Mouse (Mus musculus) kidney, embryonic 14.5 days (tissue): ENCODE measurements around the gene Camsap2. TPM values are rescaled to one million over a fixed set of nuclear protein-coding genes. Genes with fewer than 3 reads are reported as not detected.

ENCODE experiments used
- ATAC-seq: fragments of 200-750 bp; cut with Nextera tagmentation; 2 replicates; pipeline ENCODE4 v1.8.0; 2017; ENCODE audit warnings: moderate number of reproducible peaks, mild to moderate bottlenecking, moderate TSS enrichment, moderate library complexity; ENCODE audit not compliant: low FRiP score, low TSS enrichment
- H3K27ac ChIP-seq: fragments of 300-500 bp; sonication (generic); 2 replicates; pipeline ENCODE4 v1.5.1; 2014; ENCODE audit warnings: low read depth, mild to moderate bottlenecking, low read length, moderate library complexity, mixed read lengths
- H3K27me3 ChIP-seq: fragments of 300-500 bp; sonication (generic); 2 replicates; pipeline ENCODE4 v1.6.1; 2014; ENCODE audit warnings: mild to moderate bottlenecking, low read length; ENCODE audit not compliant: control insufficient read depth, insufficient read depth
- H3K36me3 ChIP-seq: fragments of 300-500 bp; sonication (generic); 2 replicates; pipeline ENCODE4 v1.6.1; 2014; ENCODE audit warnings: low read length, mixed read lengths; ENCODE audit not compliant: control insufficient read depth, insufficient read depth
- H3K4me1 ChIP-seq: fragments of 300-500 bp; sonication (generic); 2 replicates; pipeline ENCODE4 v1.6.1; 2014; ENCODE audit warnings: low read length, mixed read lengths; ENCODE audit not compliant: control insufficient read depth, insufficient read depth
- H3K4me2 ChIP-seq: fragments of 300-500 bp; sonication (generic); replicated peaks from 2 replicates; pipeline ENCODE4 v1.6.1; 2014; ENCODE audit warnings: low read depth, mild to moderate bottlenecking, low read length
- H3K4me3 ChIP-seq: fragments of 300-500 bp; sonication (generic); 2 replicates; pipeline ENCODE4 v1.5.1; 2014; ENCODE audit warnings: mild to moderate bottlenecking, low read length
- H3K9ac ChIP-seq: fragments of 300-500 bp; sonication (generic); 2 replicates; pipeline ENCODE4 v1.6.1; 2014; ENCODE audit warnings: low read depth, mild to moderate bottlenecking, low read length, moderate library complexity
- H3K9me3 ChIP-seq: fragments of 300-500 bp; sonication (generic); 2 replicates; pipeline ENCODE4 v1.6.1; 2016; ENCODE audit warnings: low read length; ENCODE audit not compliant: control insufficient read depth
- WGBS: fragments of 180-500 bp; shearing (Covaris S2); extraction: QIAGEN DNeasy Blood & Tissue Kit; methylation state at CpG from one replicate; pipeline ENCODE4 v1.1.7; 2014; 5-methylcytosine and 5-hydroxymethylcytosine counted together
- polyA plus RNA-seq: library from polyadenylated mRNA; unstranded; fragments of >200 nt; fragmentation: Nextera tagmentation; extraction: Ambion mirVana; gene quantifications from 2 replicates; pipeline ENCODE4 v1.2.1, GENCODE M21; 2014

Gene Camsap2
- 13.0 and 19.1 TPM in 2 replicates for polyA plus RNA-seq

DNA sequence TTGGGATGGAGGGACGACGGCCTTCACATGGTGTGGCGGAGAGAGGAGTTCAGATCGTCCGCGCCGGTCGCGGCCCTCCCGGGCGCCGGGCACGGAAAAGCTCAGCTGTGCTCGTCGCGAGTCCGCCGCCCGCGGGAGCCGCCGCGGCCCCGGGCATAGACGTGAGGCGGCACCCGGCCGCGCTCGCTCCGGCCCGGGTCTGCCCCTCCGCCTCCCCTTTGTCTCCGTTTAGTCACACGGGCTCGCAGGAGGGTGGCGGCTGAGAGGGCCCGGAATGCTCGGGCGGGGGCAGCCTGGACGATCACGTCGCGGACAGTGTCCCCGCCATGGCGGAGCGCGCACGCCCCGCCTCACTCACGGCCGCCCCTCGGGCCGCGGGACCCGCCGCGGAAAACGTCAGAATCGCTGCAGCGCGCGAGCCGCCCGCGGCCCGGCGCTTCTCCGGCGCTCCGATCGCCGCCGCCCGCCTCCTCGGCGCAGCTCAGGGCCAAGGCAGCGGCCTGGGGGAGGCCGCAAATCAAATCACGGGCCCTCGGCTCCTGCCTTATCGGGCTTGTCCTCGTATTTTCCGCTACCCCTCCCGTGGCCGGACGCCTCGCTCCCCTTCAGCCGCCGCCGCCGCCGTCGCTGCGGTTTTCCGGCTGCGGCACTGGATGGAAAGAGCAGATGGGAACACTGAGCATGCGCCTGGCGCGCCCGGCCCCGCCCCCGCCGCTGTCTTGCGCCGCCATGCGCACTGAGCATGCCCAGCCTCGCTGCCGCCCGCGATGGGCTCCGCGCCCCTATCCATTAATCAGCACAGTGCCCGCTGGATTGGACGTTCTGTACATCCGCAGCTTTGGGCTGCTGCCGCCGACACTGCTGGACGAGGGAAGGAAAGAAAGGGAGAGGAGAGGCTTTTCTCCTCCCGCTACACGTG, at the start of gene Camsap2:
Gene Camsap2 (minus strand): TSS at position 651 of the 919 bp plus-strand sequence.
- Histone ChIP-seq H3K36me3 (no peaks in the 10 kb centered on the region), H3K27ac (peak within 1 kb of the TSS; percentile 92), H3K4me1 (peaks cover 18% of the 10 kb centered on the region), H3K4me3 (peak within 1 kb of the TSS; percentile 88), H3K9me3 (no peaks in the 10 kb centered on the region), H3K4me2 (peak within 1 kb of the TSS; percentile 71), H3K9ac (peak within 1 kb of the TSS; percentile 92), H3K27me3 (no peaks in the 10 kb centered on the region)
- peak; percentile 97 for ATAC-seq
- under 1% methylated on average over 111 of the region's 121 CpGs for WGBS

DNA sequence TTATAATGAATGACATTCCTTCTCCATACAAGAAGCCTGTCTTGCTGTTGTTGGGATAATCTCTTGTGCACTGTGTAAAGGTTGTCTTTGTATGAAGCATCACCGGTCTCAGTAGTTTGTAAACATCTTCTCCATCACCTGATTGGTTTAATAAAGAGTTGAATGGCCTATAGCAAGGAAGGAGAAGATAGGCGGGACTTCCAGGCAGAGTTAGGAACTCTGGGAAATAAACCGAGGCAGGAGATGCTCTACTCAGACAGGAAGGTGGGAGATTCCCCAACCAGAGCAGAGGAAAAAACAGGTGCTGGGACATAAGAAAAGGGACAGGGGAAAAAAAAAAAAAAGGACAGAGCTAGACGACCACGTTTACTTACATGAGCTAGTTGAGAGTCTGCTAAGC, 49.2 kb upstream of the Camsap2 start:
- ATAC-seq = no peak
- Histone ChIP-seq H3K4me2 (no peak overlapping the region), H3K9ac (no peak overlapping the region), H3K27me3 (no peaks in the 10 kb centered on the region), H3K36me3 (no peaks in the 10 kb centered on the region), H3K4me1 (no peaks in the 10 kb centered on the region), H3K27ac (no peak overlapping the region), H3K9me3 (no peaks in the 10 kb centered on the region), H3K4me3 (no peak overlapping the region)
- 46% methylated on average over 5 of the region's 5 CpGs for WGBS

DNA sequence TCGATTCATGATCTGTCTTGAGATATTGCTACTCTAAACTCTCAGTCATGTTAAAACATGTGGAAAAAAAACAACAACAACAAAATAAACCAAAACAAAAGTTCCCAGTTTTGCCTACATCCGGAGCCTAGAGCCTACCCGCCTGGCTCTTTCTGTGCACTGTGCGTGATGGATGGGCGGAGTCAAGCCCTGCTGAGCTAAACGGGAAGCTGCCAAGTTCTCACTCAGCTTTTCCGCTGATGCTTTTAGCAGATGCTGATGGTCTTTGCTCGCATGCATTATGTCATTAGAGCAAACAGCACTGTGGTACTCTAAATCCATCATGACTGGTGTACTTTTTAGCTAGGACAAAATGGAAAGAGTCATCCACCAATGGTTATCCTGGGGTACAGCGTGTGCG, 48.6 kb upstream of the Camsap2 start:
- no peak overlapping the region for H3K27ac ChIP-seq
- 41% methylated on average over 10 of the region's 10 CpGs for whole genome bisulfite sequencing
- no peaks in the 10 kb centered on the region for H3K27me3 ChIP-seq
- H3K36me3 ChIP-seq = no peaks in the 10 kb centered on the region
- H3K4me1 ChIP-seq = no peaks in the 10 kb centered on the region
- H3K4me3 ChIP-seq = no peak overlapping the region
- no peak overlapping the region; the same call in 1 of the 2 replicates for H3K4me2 ChIP-seq
- H3K9me3 ChIP-seq = no peaks in the 10 kb centered on the region
- H3K9ac ChIP-seq = no peak overlapping the region
- peak; percentile 64; the same call in 1 of the 2 replicates for ATAC-seq

DNA sequence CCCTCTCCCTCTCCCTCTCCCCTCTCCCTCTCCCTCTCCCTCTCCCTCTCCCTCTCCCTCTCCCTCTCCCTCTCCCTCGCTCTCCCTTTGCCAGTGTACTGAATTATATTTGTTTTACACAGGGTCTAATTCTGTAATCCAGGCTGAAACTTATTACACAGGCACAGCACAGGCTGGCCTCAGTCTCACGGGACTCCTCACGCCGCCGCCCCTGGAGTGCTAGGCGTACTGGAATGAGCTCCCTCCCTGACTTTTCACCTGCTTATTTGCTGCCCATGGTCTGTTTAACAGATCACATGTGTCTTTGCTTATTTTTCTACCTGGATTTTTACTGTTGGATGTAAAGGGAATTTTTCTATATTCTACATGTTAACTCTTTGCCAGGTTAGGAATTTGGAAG, 41.0 kb upstream of the Camsap2 start:
- H3K4me3 ChIP-seq = no peak overlapping the region
- no peak overlapping the region for H3K9ac ChIP-seq
- no peaks in the 10 kb centered on the region for H3K36me3 ChIP-seq
- ATAC-seq = no peak
- H3K4me1 ChIP-seq = no peaks in the 10 kb centered on the region
- no peak overlapping the region for H3K27ac ChIP-seq
- H3K27me3 ChIP-seq = no peaks in the 10 kb centered on the region
- no peak overlapping the region for H3K4me2 ChIP-seq
- WGBS = 25% methylated on average over 5 of the region's 6 CpGs
- H3K9me3 ChIP-seq = no peaks in the 10 kb centered on the region

DNA sequence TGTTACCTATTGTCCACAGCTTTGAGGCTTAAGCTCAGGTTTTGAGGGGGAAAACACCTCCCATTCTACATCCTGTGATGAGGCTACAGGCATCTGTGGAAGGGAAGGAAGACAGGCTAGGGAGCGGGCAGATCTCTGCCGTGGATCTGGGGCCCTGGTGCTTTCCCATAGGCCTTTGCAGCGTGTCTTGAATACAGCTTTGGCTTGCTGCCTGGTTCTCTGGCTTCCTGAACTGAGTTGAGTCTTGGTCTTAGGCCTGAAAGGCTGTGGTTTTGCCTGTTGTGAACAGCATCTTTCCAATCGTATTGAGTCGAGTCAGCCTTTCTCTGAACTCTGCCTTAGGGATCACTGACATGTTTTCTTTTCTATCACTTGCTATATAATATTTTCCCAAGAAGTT, 35.7 kb upstream of the Camsap2 start:
- no peaks in the 10 kb centered on the region for H3K9me3 ChIP-seq
- no peak overlapping the region for H3K4me3 ChIP-seq
- H3K4me2 ChIP-seq = no peak overlapping the region
- ATAC-seq = no peak
- 81% methylated on average over 5 of the region's 5 CpGs for WGBS
- no peaks in the 10 kb centered on the region for H3K27me3 ChIP-seq
- no peak overlapping the region for H3K27ac ChIP-seq
- H3K9ac ChIP-seq = no peak overlapping the region; the same call in 1 of the 2 replicates
- H3K4me1 ChIP-seq = no peaks in the 10 kb centered on the region
- H3K36me3 ChIP-seq = no peaks in the 10 kb centered on the region

DNA sequence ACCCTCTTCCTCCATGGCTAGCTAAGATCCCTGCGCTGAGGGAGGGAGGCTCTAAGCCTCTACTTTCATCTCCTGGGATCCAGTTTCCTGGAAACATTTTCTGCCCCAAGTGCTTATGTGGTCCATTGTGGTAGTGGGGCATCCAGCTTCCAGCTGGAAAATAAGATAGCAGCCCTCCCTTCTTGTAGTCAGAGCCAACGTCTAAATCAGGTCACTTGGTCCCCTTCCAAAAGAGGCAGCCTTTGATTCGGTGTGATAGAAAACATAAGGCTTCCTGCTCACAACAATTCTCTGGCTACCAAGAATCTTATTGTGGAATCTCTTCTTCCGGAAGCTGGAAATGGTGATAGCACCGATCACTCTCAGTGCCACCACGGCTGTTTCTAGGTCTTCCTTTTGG, 35.3 kb upstream of the Camsap2 start:
- Histone ChIP-seq H3K9ac (no peak overlapping the region), H3K36me3 (no peaks in the 10 kb centered on the region), H3K27ac (no peak overlapping the region), H3K4me3 (no peak overlapping the region), H3K9me3 (no peaks in the 10 kb centered on the region), H3K4me2 (no peak overlapping the region), H3K27me3 (no peaks in the 10 kb centered on the region), H3K4me1 (no peaks in the 10 kb centered on the region)
- WGBS = 80% methylated on average over 6 of the region's 6 CpGs
- ATAC-seq = no peak

DNA sequence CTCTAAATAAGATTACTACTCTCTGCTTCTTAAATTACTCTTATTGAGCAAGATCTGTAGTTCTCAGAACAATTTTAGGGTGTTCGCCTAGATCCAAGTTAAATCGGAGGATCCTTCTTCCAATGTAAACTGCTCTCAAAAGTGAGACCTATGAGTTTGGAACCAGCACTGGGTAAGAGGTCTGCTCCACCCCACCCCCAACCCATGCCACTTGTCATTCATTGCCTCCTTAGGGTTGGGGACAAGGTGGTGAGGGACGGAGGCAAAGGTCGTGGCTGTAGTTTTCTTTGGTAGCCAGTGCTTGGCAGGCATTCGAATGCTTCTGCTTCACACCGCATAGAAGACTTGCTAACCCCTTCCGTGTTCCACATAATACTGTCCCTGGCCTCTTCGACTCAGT, 34.7 kb upstream of the Camsap2 start:
- H3K36me3 ChIP-seq = no peaks in the 10 kb centered on the region
- no peak overlapping the region for H3K9ac ChIP-seq
- H3K4me2 ChIP-seq = no peak overlapping the region
- no peaks in the 10 kb centered on the region for H3K4me1 ChIP-seq
- H3K9me3 ChIP-seq = no peaks in the 10 kb centered on the region
- H3K4me3 ChIP-seq = no peak overlapping the region
- H3K27ac ChIP-seq = no peak overlapping the region
- H3K27me3 ChIP-seq = no peaks in the 10 kb centered on the region
- WGBS = 92% methylated on average over 8 of the region's 8 CpGs
- no peak for ATAC-seq

DNA sequence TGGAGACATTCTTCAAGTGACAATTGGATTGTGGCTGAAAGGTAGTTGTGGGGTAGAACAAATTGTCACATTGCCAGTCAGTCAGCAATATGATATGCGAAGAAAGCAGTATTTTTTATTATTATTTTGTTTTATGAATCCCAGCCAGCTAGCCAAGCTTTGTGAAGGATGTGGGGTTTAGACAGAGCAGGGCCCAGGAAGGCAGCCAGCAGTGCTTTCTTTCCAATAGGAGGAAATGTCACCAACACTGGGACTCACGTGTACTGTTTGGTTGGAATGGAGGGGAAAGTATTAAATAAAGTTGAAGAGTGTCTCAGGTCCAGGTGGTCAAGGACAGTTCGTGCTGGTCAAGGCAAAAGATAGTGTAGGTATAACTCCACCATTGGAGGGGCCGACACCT, 34.3 kb upstream of the Camsap2 start:
- Histone ChIP-seq H3K9ac (no peak overlapping the region), H3K27ac (no peak overlapping the region), H3K9me3 (no peaks in the 10 kb centered on the region), H3K4me3 (no peak overlapping the region), H3K27me3 (no peaks in the 10 kb centered on the region), H3K4me2 (no peak overlapping the region), H3K4me1 (no peaks in the 10 kb centered on the region), H3K36me3 (no peaks in the 10 kb centered on the region)
- no peak for ATAC-seq
- 90% methylated on average over 4 of the region's 4 CpGs for WGBS

DNA sequence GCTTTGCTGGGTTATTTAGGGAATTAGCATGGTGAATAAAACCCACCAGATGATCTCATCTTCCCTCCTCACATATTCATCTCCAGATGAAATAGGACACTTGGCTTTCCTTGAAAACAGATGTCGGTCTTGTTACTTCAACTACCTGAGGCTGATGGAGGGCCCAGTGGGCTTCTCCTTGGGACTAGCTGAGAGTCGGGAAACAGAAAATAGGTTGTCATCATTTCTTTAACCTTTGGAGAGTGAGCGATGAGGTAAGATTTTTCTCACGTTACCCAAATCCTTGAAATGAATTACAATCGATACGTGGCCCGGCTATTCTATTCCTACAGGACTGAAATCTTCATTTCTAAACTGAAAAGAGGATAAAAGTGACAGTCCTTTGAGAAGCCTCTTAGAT, 33.4 kb upstream of the Camsap2 start:
- no peaks in the 10 kb centered on the region for H3K4me1 ChIP-seq
- no peak overlapping the region for H3K4me3 ChIP-seq
- H3K27ac ChIP-seq = no peak overlapping the region
- no peak for ATAC-seq
- no peak overlapping the region for H3K9ac ChIP-seq
- H3K36me3 ChIP-seq = no peaks in the 10 kb centered on the region
- H3K27me3 ChIP-seq = no peaks in the 10 kb centered on the region
- no peaks in the 10 kb centered on the region for H3K9me3 ChIP-seq
- 95% methylated on average over 7 of the region's 7 CpGs for WGBS
- H3K4me2 ChIP-seq = no peak overlapping the region
